Mouse (Mus musculus) myocyte (in vitro differentiated cells): ENCODE data around the gene Chst8. TPM values are rescaled to one million over a fixed set of nuclear protein-coding genes. Genes with fewer than 3 reads are reported as not detected.

ENCODE experiments used
- H3K27me3 ChIP-seq: one replicate; pipeline ENCODE4 v1.6.1; 2011; ENCODE audit not compliant: control insufficient read depth, insufficient read depth, insufficient read length
- H3K36me3 ChIP-seq: one replicate; pipeline ENCODE4 v1.6.1; 2011; ENCODE audit not compliant: control insufficient read depth, insufficient read depth
- H3K4me2 ChIP-seq: one replicate; pipeline ENCODE4 v1.6.1; 2011; ENCODE audit warnings: low read depth, control low read depth
- H3K4me3 ChIP-seq: one replicate; pipeline ENCODE4 v1.5.1; 2011; ENCODE audit warnings: mild to moderate bottlenecking, control low read depth, moderate library complexity
- H3K79me2 ChIP-seq: one replicate; pipeline ENCODE4 v1.6.1; 2011; ENCODE audit not compliant: control insufficient read depth, insufficient read depth
- H3ac ChIP-seq: one replicate; pipeline ENCODE4 v1.6.1; 2011; ENCODE audit not compliant: control insufficient read depth, insufficient read length
- CEBPB ChIP-seq: IDR thresholded peaks from 2 replicates; pipeline ENCODE4 v1.6.1; 2011; ENCODE audit warnings: mild to moderate bottlenecking, moderate library complexity; ENCODE audit not compliant: poor library complexity, insufficient read depth, severe bottlenecking
- E2F4 ChIP-seq: IDR thresholded peaks from one replicate; pipeline ENCODE4 v1.6.1; 2011; ENCODE audit warnings: mild to moderate bottlenecking, control low read depth, moderate library complexity; ENCODE audit not compliant: insufficient read depth
- MAX ChIP-seq: IDR thresholded peaks from one replicate; pipeline ENCODE4 v1.6.1; 2011; ENCODE audit warnings: low read depth, mild to moderate bottlenecking, control low read depth
- MYOD1 ChIP-seq, 3 experiments: IDR thresholded peaks; one replicate each; pipeline ENCODE4 v1.6.1; 2011; ENCODE audit warnings: control low read depth in 2 of 3, low read depth in 2 of 3, mild to moderate bottlenecking in 2 of 3, moderate library complexity in 1 of 3; ENCODE audit not compliant: insufficient read length in 2 of 3, control insufficient read depth in 1 of 3
- MYOG ChIP-seq, 3 experiments: IDR thresholded peaks; one replicate each; pipeline ENCODE4 v1.6.1; 2011; ENCODE audit warnings: control low read depth in 2 of 3, low read depth in 2 of 3, mild to moderate bottlenecking in 2 of 3; ENCODE audit not compliant: insufficient read length in 2 of 3, control insufficient read depth in 1 of 3, insufficient read depth in 1 of 3
- POLR2A ChIP-seq: IDR thresholded peaks from one replicate; pipeline ENCODE4 v1.6.1; 2011; ENCODE audit warnings: low read depth, mild to moderate bottlenecking, control low read depth, moderate library complexity; ENCODE audit not compliant: insufficient read length
- POLR2AphosphoS2 ChIP-seq: IDR thresholded peaks from one replicate; pipeline ENCODE4 v1.6.1; 2011; ENCODE audit warnings: low read depth, control low read depth; ENCODE audit not compliant: insufficient read length
- REST ChIP-seq: IDR thresholded peaks from one replicate; pipeline ENCODE4 v1.6.1; 2011; ENCODE audit warnings: mild to moderate bottlenecking, control low read depth, moderate library complexity; ENCODE audit not compliant: insufficient read depth, insufficient read length
- SRF ChIP-seq: IDR thresholded peaks from one replicate; pipeline ENCODE4 v1.6.1; 2011; ENCODE audit warnings: low read depth; ENCODE audit not compliant: control insufficient read depth, insufficient read length
- TCF12 ChIP-seq: IDR thresholded peaks from one replicate; pipeline ENCODE4 v1.6.1; 2011; ENCODE audit warnings: mild to moderate bottlenecking, control low read depth; ENCODE audit not compliant: poor library complexity, insufficient read depth, severe bottlenecking
- TCF3 ChIP-seq: IDR thresholded peaks from one replicate; pipeline ENCODE4 v1.6.1; 2011; ENCODE audit warnings: low read depth, control low read depth; ENCODE audit not compliant: insufficient read length
- USF1 ChIP-seq: IDR thresholded peaks from one replicate; pipeline ENCODE4 v1.6.1; 2011; ENCODE audit warnings: low read depth, mild to moderate bottlenecking, control low read depth, moderate library complexity
- polyA plus RNA-seq: library from polyadenylated mRNA; unstranded; fragments of >200 nt; fragmentation: generic; extraction: Trizol; gene quantifications from one replicate; pipeline ENCODE4 v1.2.1, GENCODE M21; 2012; ENCODE audit warnings: missing spikeins

The Chst8 gene
- polyA plus RNA-seq, 1 experiment = not detected

- no peaks in the 10 kb centered on the region for H3K79me2 ChIP-seq
- H3K27me3 ChIP-seq = peaks cover 44% of the 10 kb centered on the region
- TF ChIP-seq E2F4 (no peak), MYOD1 (IDR thresholded peaks at IDR 0.05; ENCODE audit: control insufficient read depth in 1 of 3, insufficient read length in 2 of 3, low read depth in 2 of 3) (no peak), MAX (no peak), POLR2AphosphoS2 (no peak), MYOG (IDR thresholded peaks at IDR 0.05; ENCODE audit: control insufficient read depth in 1 of 3, insufficient read depth in 1 of 3, insufficient read length in 2 of 3, low read depth in 2 of 3) (no peak), POLR2A (no peak), TCF3 (no peak), CEBPB (no peak), TCF12 (no peak), USF1 (no peak), SRF (no peak), REST (no peak)
- no peak overlapping the region for H3K4me3 ChIP-seq
- H3ac ChIP-seq = no peak overlapping the region
- H3K36me3 ChIP-seq = no peaks in the 10 kb centered on the region
- no peak overlapping the region for H3K4me2 ChIP-seq
These were observed 141.7 kb downstream of the Chst8 start for GRCm38 (mm10) chr7:34670778-34671177.

DNA sequence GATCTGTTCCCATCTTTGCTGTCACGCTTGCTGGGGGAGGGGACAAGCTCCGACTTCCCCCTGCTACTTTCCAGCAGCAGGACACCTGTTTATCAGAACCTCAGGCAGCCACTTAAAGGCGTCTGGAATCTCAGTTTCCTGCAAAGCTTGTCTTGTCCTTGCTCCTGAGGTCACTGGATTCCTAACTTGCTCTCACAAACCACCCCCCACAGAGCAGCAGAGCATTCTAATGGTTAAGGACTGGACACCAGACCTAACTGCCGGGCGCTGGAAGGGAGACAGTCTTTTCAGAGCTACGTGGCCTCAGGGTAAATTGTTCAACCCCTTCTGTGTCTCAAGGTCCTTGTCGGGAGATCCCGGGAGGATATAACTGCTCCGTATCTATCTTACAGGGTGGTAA, 143.2 kb downstream of the Chst8 start:
- TF ChIP-seq CEBPB (no peak), POLR2AphosphoS2 (no peak), TCF12 (no peak), SRF (no peak), MYOD1 (IDR thresholded peaks at IDR 0.05; ENCODE audit: control insufficient read depth in 1 of 3, insufficient read length in 2 of 3, low read depth in 2 of 3) (no peak), POLR2A (no peak), TCF3 (no peak), USF1 (no peak), MAX (no peak), REST (no peak), E2F4 (no peak), MYOG (IDR thresholded peaks at IDR 0.05; ENCODE audit: control insufficient read depth in 1 of 3, insufficient read depth in 1 of 3, insufficient read length in 2 of 3, low read depth in 2 of 3) (no peak)
- Histone ChIP-seq H3K79me2 (no peaks in the 10 kb centered on the region), H3K27me3 (peaks cover 43% of the 10 kb centered on the region), H3K4me3 (no peak overlapping the region), H3K36me3 (no peaks in the 10 kb centered on the region), H3ac (no peak overlapping the region), H3K4me2 (no peak overlapping the region)

GRCm38 (mm10) chr7:34667874-34668273, 144.6 kb downstream of the Chst8 start:
- Histone ChIP-seq H3ac (no peak overlapping the region), H3K79me2 (no peaks in the 10 kb centered on the region), H3K4me2 (no peak overlapping the region), H3K36me3 (no peaks in the 10 kb centered on the region), H3K4me3 (no peak overlapping the region), H3K27me3 (peaks cover 44% of the 10 kb centered on the region)
- TF ChIP-seq TCF3 (no peak), MAX (no peak), POLR2AphosphoS2 (no peak), SRF (no peak), MYOD1 (IDR thresholded peaks at IDR 0.05; ENCODE audit: control insufficient read depth in 1 of 3, insufficient read length in 2 of 3, low read depth in 2 of 3) (no peak), TCF12 (no peak), REST (no peak), CEBPB (no peak), POLR2A (no peak), USF1 (no peak), MYOG (IDR thresholded peaks at IDR 0.05; ENCODE audit: control insufficient read depth in 1 of 3, insufficient read depth in 1 of 3, insufficient read length in 2 of 3, low read depth in 2 of 3) (no peak), E2F4 (no peak)

- Histone ChIP-seq H3K79me2 (no peaks in the 10 kb centered on the region), H3K36me3 (no peaks in the 10 kb centered on the region), H3K4me2 (no peak overlapping the region), H3K4me3 (no peak overlapping the region), H3ac (no peak overlapping the region), H3K27me3 (peaks cover 67% of the 10 kb centered on the region)
- TF ChIP-seq MYOD1 (IDR thresholded peaks at IDR 0.05; ENCODE audit: control insufficient read depth in 1 of 3, insufficient read length in 2 of 3, low read depth in 2 of 3) (no peak), TCF12 (no peak), TCF3 (no peak), MYOG (IDR thresholded peaks at IDR 0.05; ENCODE audit: control insufficient read depth in 1 of 3, insufficient read depth in 1 of 3, insufficient read length in 2 of 3, low read depth in 2 of 3) (no peak), CEBPB (no peak)
These were observed 149.4 kb downstream of the Chst8 start for GRCm38 (mm10) chr7:34663145-34663544.

DNA sequence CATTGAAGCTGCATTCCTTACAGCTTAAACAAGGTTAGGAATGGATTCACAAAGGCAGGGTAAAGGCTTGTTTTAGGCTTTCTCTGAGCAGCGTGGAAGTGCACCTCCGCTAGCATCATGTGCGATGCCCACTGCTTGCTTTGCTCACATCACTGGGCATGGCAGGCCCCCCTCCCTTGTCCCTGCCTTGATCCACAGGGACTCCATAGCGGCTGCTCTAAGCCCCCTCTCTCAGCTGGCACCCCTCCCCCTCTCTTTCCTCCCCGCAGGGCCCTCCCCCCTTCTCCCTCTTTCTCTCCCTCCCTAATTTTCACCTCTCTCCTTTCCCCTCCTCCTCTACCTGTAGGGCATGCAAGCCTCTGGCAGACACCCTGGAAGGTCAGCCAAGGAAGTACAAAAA, 150.3 kb downstream of the Chst8 start:
- TF ChIP-seq MYOG (IDR thresholded peaks at IDR 0.05; ENCODE audit: control insufficient read depth in 1 of 3, insufficient read depth in 1 of 3, insufficient read length in 2 of 3, low read depth in 2 of 3) = no peak
- TF ChIP-seq SRF = no peak
- TF ChIP-seq TCF12 = no peak
- TF ChIP-seq POLR2AphosphoS2 = no peak
- no peak for TF ChIP-seq REST
- TF ChIP-seq USF1 = no peak
- TF ChIP-seq MYOD1 (IDR thresholded peaks at IDR 0.05; ENCODE audit: control insufficient read depth in 1 of 3, insufficient read length in 2 of 3, low read depth in 2 of 3) = no peak
- no peak for TF ChIP-seq TCF3
- no peak for TF ChIP-seq E2F4
- no peak for TF ChIP-seq CEBPB
- TF ChIP-seq POLR2A = no peak
- no peak for TF ChIP-seq MAX

More for the DNA sequence above, 150.3 kb downstream of the Chst8 start:
- Histone ChIP-seq H3K36me3 (no peaks in the 10 kb centered on the region), H3K27me3 (peaks cover 67% of the 10 kb centered on the region), H3K4me2 (no peak overlapping the region), H3K4me3 (no peak overlapping the region), H3K79me2 (no peaks in the 10 kb centered on the region), H3ac (no peak overlapping the region)
